Mouse (Mus musculus) liver, postnatal 0 days (tissue): ENCODE results near the gene Vps35l.

Experiments
- CTCF ChIP-seq: sonication (generic); IDR thresholded peaks from 2 replicates; pipeline ENCODE4 v1.5.1; 2016; ENCODE audit warnings: antibody characterized with exemption, low read depth
- EP300 ChIP-seq: IDR thresholded peaks from 2 replicates; pipeline ENCODE4 v1.6.1; 2016; ENCODE audit warnings: antibody characterized with exemption, low read depth, mild to moderate bottlenecking

- TF ChIP-seq CTCF (no peak), EP300 (no peak)
These were observed 26.8 kb downstream of the Vps35l start for GRCm38 (mm10) chr7:118766834-118767224.
